Mouse (Mus musculus) MEL (cell line): Measurements from ENCODE around the gene Gm10837. TPM values are rescaled to one million over a fixed set of nuclear protein-coding genes. Genes with fewer than 3 reads are reported as not detected.

ENCODE experiments used
- DNase-seq: peaks from one replicate; pipeline ENCODE4 v3.0.0; 2011; ENCODE audit warnings: low read depth, low spot score
- H3K27ac ChIP-seq: 2 replicates; pipeline ENCODE4 v1.5.1; 2012; ENCODE audit warnings: low read depth, mild to moderate bottlenecking, control low read depth, low read length, moderate library complexity; ENCODE audit not compliant: control insufficient read depth
- H3K27me3 ChIP-seq, 2 experiments: fragments of 150-350 bp in 1 of 2; sonication (generic) in 1 of 2; 2 replicates each; pipeline ENCODE4 v1.6.1; 2012; ENCODE audit warnings: low read length in 2 of 2, mild to moderate bottlenecking in 2 of 2, improper control_type of control experiment in 1 of 2, moderate library complexity in 1 of 2; ENCODE audit not compliant: insufficient read depth in 2 of 2, control insufficient read depth in 1 of 2
- H3K36me3 ChIP-seq, 2 experiments: 2 replicates each; pipeline ENCODE4 v1.6.1; 2012 to 2014; ENCODE audit warnings: low read length in 2 of 2, improper control_type of control experiment in 1 of 2, inconsistent platforms in 1 of 2, mild to moderate bottlenecking in 1 of 2; ENCODE audit not compliant: insufficient read depth in 2 of 2, control insufficient read depth in 1 of 2
- H3K4me1 ChIP-seq, 2 experiments: fragments of 150-350 bp in 1 of 2; sonication (generic) in 1 of 2; 2 replicates each; pipeline ENCODE4 v1.6.1; 2012; ENCODE audit warnings: low read length in 2 of 2, improper control_type of control experiment in 1 of 2, mild to moderate bottlenecking in 1 of 2; ENCODE audit not compliant: insufficient read depth in 2 of 2, control insufficient read depth in 1 of 2
- H3K4me3 ChIP-seq, 2 experiments: fragments of 150-350 bp in 1 of 2; sonication (generic) in 1 of 2; 2 replicates each; pipeline ENCODE4 v1.5.1; 2012; ENCODE audit warnings: low read depth in 2 of 2, low read length in 2 of 2, mild to moderate bottlenecking in 2 of 2, moderate library complexity in 2 of 2, control low read depth in 1 of 2, improper control_type of control experiment in 1 of 2; ENCODE audit not compliant: control insufficient read depth in 1 of 2, insufficient read depth in 1 of 2
- H3K79me2 ChIP-seq: 2 replicates; pipeline ENCODE4 v1.6.1; 2012; ENCODE audit warnings: mild to moderate bottlenecking, low read length, moderate library complexity; ENCODE audit not compliant: control insufficient read depth, poor library complexity, insufficient read depth
- H3K9ac ChIP-seq: 2 replicates; pipeline ENCODE4 v1.6.1; 2012; ENCODE audit warnings: low read depth, mild to moderate bottlenecking, control low read depth, low read length, moderate library complexity; ENCODE audit not compliant: control insufficient read depth, poor library complexity, severe bottlenecking
- H3K9me3 ChIP-seq: fragments of 150-350 bp; sonication (generic); replicated peaks from 2 replicates; pipeline ENCODE4 v1.6.1; 2012; ENCODE audit warnings: mild to moderate bottlenecking, low read length, improper control_type of control experiment, moderate library complexity; ENCODE audit not compliant: insufficient read depth
- CHD2 ChIP-seq: IDR thresholded peaks from 2 replicates; pipeline ENCODE4 v1.6.1; 2011; ENCODE audit warnings: low read length, improper control_type of control experiment
- CTCF ChIP-seq, 3 experiments: IDR thresholded peaks in 2 of 3; conservative IDR thresholded peaks in 1 of 3; 2 replicates each; pipeline ENCODE4 v1.5.1; 2011 to 2012; ENCODE audit warnings: low read length in 3 of 3, low read depth in 2 of 3, mild to moderate bottlenecking in 2 of 3, improper control_type of control experiment in 1 of 3, inconsistent platforms in 1 of 3, mixed read lengths in 1 of 3, moderate library complexity in 1 of 3; ENCODE audit not compliant: control insufficient read depth in 1 of 3, insufficient read depth in 1 of 3, poor library complexity in 1 of 3, severe bottlenecking in 1 of 3
- E2F4 ChIP-seq: IDR thresholded peaks from 2 replicates; pipeline ENCODE4 v1.6.1; 2011; ENCODE audit warnings: low read depth, low read length, improper control_type of control experiment, borderline replicate concordance
- ETS1 ChIP-seq: IDR thresholded peaks from 2 replicates; pipeline ENCODE4 v1.6.1; 2012; ENCODE audit warnings: low read depth, mild to moderate bottlenecking, inconsistent platforms, low read length, improper control_type of control experiment, moderate library complexity
- GABPA ChIP-seq: IDR thresholded peaks from 2 replicates; pipeline ENCODE4 v1.6.1; 2012; ENCODE audit warnings: low read depth, mild to moderate bottlenecking, inconsistent platforms, low read length, improper control_type of control experiment, moderate library complexity
- JUND ChIP-seq: IDR thresholded peaks from 2 replicates; pipeline ENCODE4 v1.6.1; 2011; ENCODE audit warnings: low read depth, mild to moderate bottlenecking, improper control_type of control experiment, low read length
- MAX ChIP-seq: IDR thresholded peaks from 2 replicates; pipeline ENCODE4 v1.6.1; 2011; ENCODE audit warnings: low read length, improper control_type of control experiment
- MAZ ChIP-seq: IDR thresholded peaks from 2 replicates; pipeline ENCODE4 v1.6.1; 2012; ENCODE audit warnings: low read depth, mild to moderate bottlenecking, inconsistent platforms, low read length, improper control_type of control experiment
- MYB ChIP-seq: IDR thresholded peaks from 2 replicates; pipeline ENCODE4 v1.6.1; 2011; ENCODE audit warnings: mild to moderate bottlenecking, low read depth, low read length, improper control_type of control experiment
- POLR2AphosphoS5 ChIP-seq: IDR thresholded peaks from 2 replicates; pipeline ENCODE4 v1.6.1; 2012; ENCODE audit warnings: low read depth, borderline replicate concordance, mild to moderate bottlenecking, inconsistent platforms, low read length, moderate library complexity, mixed read lengths
- SIN3A ChIP-seq: IDR thresholded peaks from 2 replicates; pipeline ENCODE4 v1.6.1; 2012; ENCODE audit warnings: low read length, improper control_type of control experiment, inconsistent platforms
- SMC3 ChIP-seq: IDR thresholded peaks from 2 replicates; pipeline ENCODE4 v1.6.1; 2011; ENCODE audit warnings: low read depth, low read length, improper control_type of control experiment
- TAL1 ChIP-seq: IDR thresholded peaks from 2 replicates; pipeline ENCODE4 v1.6.1; 2012; ENCODE audit warnings: mild to moderate bottlenecking, inconsistent platforms, low read length, moderate library complexity, mixed read lengths
- UBTF ChIP-seq: IDR thresholded peaks from 2 replicates; pipeline ENCODE4 v1.6.1; 2012; ENCODE audit warnings: low read depth, mild to moderate bottlenecking, inconsistent platforms, low read length, improper control_type of control experiment, moderate library complexity, borderline replicate concordance; ENCODE audit not compliant: insufficient read depth
- USF1 ChIP-seq: IDR thresholded peaks from 2 replicates; pipeline ENCODE4 v1.6.1; 2014; ENCODE audit warnings: low read depth, mild to moderate bottlenecking, inconsistent platforms, low read length, improper control_type of control experiment, moderate library complexity
- USF2 ChIP-seq, 2 experiments: IDR thresholded peaks; 2 replicates each; pipeline ENCODE4 v1.6.1; 2011 to 2012; ENCODE audit warnings: improper control_type of control experiment in 2 of 2, low read length in 2 of 2, borderline replicate concordance in 1 of 2, inconsistent platforms in 1 of 2, low read depth in 1 of 2, mild to moderate bottlenecking in 1 of 2; ENCODE audit not compliant: insufficient read depth in 1 of 2
- polyA plus RNA-seq, 2 experiments: library from polyadenylated mRNA; stranded (reverse) in 1 of 2; unstranded in 1 of 2; fragments of >175 nt in 1 of 2; fragments of >200 nt in 1 of 2; gene quantifications; 2 replicates each; pipeline versions ENCODE4 v1.2.1 to v1.2.4; 2012; ENCODE audit warnings: low replicate concordance in 2 of 2, low read depth in 1 of 2; ENCODE audit not compliant: insufficient read length in 2 of 2, insufficient read depth in 1 of 2, missing spikeins in 1 of 2
- total RNA-seq: library from RNA; depleted of rRNA; stranded (reverse); fragments of 300-350 nt; gene quantifications from 2 replicates; pipeline ENCODE4 v1.2.3, GENCODE M21; 2012

The Gm10837 gene
- total and polyA plus RNA-seq, 3 experiments = not detected

DNA sequence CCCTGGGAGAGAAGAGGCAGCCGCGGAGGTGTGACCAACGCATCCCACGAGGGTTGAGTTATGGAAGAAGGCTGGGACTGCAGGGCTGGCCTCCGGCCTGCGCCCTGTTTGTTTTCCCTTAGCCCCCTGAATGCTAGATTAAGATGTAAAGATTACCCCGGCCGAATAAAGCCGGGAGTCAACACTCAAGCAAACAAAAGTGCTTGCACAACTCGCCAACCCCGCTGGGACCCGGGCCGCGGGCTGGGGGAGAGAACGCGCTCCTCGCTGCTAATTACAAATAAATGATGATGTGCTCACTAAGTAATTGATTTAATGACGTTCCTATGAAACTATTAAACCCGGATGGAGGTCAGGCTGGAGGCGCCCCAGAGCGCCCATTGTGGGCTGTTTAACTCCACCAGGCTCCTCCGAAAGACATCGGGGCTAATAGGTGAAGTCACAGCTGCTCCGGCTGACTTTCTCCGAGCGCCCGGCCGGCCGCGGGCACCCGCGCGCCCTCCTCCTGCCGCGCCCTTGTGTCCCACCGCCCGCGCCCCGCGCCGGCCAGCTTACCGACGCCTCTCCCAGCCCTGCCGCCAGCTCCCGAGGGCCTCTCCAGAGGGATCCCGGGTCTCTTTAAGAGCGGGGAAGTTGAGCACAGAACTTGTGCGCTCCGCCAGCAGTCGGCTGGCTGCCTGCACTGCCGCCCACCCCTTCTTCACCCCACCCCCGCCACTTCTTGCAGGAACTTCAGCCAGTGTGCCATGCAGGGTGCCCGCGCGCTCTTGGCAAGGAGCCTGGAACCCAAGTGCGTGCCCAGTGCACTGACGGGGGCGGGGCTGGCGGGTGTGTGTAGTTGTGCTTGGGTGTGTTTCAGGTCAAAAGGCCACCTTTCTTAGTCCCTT, 39.6 kb upstream of the Gm10837 start, which contains the start of gene Gm5089:
Gene Gm5089 (minus strand): TSS at position 620 of the 887 bp plus-strand sequence.
- no peak for TF ChIP-seq UBTF
- no peak for TF ChIP-seq ETS1
- no peak for TF ChIP-seq MYB
- TF ChIP-seq POLR2AphosphoS5 = no peak
- TF ChIP-seq E2F4 = no peak
- no peak for TF ChIP-seq CTCF (IDR thresholded peaks at IDR 0.05 in 2 of 3, conservative IDR thresholded peaks at IDR 0.05 in 1 of 3; ENCODE audit: control insufficient read depth in 1 of 3, insufficient read depth in 1 of 3, low read depth in 2 of 3, low read length in 3 of 3, poor library complexity in 1 of 3, severe bottlenecking in 1 of 3)
- no peak for TF ChIP-seq MAZ
- TF ChIP-seq GABPA = no peak
- no peak for TF ChIP-seq CHD2
- no peak for TF ChIP-seq SIN3A
- TF ChIP-seq USF2 (IDR thresholded peaks at IDR 0.05; ENCODE audit: borderline replicate concordance in 1 of 2, insufficient read depth in 1 of 2, low read depth in 1 of 2, low read length in 2 of 2) = no peak
- TF ChIP-seq JUND = no peak
- Histone ChIP-seq H3K36me3 (peaks cover 0 to 2% of the 10 kb centered on the region in 2 experiments; a peak in 2 of 4 replicates), H3K9me3 (no peaks in the 10 kb centered on the region), H3K9ac (no peak within 1 kb of the TSS), H3K27me3 (no peaks in the 10 kb centered on the region), H3K4me1 (no peaks in the 10 kb centered on the region; a peak in 1 of 4 replicates), H3K4me3 (no peak within 1 kb of the TSS), H3K27ac (no peak within 1 kb of the TSS), H3K79me2 (no peaks in the 10 kb centered on the region)
- no peak for DNase-seq

DNA sequence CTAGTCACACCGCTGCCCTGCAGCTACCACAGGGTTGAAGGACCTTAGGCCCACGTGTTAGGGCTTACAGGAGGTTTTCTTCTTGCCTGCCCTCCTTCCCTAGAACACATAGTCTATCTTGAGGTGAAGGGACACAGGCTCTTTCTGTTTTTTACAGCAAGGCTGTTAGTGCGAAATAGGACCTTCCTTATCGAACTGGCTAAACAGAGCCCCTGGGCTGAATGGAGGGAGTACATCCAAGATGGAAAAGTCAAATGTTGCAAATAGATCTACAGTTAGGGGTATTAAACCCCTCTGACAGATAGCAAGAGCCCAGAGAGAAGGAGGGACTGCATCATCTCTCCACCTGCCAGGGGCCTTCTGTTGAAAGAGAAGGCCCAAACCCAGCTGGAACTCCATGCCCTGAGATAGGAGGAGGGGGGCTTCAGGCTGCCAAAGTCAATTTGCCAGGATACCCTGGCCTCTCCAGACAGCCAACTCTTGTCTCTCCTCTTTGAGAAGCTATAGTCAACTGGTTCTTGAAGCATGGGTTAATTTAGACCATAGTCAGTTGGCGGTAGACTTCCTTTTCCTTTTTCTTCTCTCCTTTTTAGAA, 38.7 kb upstream of the Gm10837 start:
- Histone ChIP-seq H3K27me3 (no peaks in the 10 kb centered on the region), H3K27ac (no peak overlapping the region), H3K79me2 (no peaks in the 10 kb centered on the region), H3K4me1 (peaks cover 0 to 3% of the 10 kb centered on the region in 2 experiments; a peak in 2 of 4 replicates), H3K9me3 (no peaks in the 10 kb centered on the region), H3K36me3 (peaks cover 0 to 7% of the 10 kb centered on the region in 2 experiments; a peak in 2 of 4 replicates), H3K4me3 (no peak overlapping the region), H3K9ac (no peak overlapping the region)
- TF ChIP-seq MAX (no peak), TAL1 (no peak), ETS1 (no peak), SMC3 (no peak), USF1 (no peak), MYB (no peak)
- no peak for DNase-seq
